Mouse (Mus musculus) embryonic fibroblast, embryonic 13.5 days (primary cell): ENCODE measurements at regions not wholly inside any gene's neighbourhood (a gene's known extent, or its start where the extent isn't known, plus 50 kb on each side); places are given as distances from the start of the nearest gene placed in this dataset.

Experiments
- CTCF ChIP-seq: IDR thresholded peaks from 2 replicates; pipeline ENCODE4 v1.5.1; 2011; ENCODE audit warnings: mild to moderate bottlenecking, control low read depth, low read length, moderate library complexity, borderline replicate concordance; ENCODE audit not compliant: insufficient read depth
- POLR2A ChIP-seq: IDR thresholded peaks from 2 replicates; pipeline ENCODE4 v1.6.1; 2011; ENCODE audit warnings: low read depth, mild to moderate bottlenecking, control low read depth, low read length, moderate library complexity

DNA sequence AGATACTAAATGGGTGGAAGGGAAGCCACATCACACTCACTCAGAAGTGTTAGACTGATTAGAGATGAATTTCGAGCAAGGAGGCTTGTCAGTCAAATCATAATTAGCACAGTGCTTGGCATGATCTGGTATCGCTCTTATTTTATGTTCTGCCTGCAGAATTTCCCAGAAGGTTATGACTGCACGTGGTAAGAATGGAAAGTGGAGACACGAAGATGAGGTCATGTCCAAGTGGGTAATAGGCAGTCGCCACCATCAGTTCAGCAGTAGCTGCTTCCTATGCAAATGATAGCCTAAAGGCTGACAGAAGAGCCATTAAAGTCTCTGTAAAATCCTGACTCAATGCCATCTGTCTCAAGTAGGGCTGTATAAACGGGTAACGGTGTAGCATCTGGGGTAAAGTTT, 186.0 kb upstream of the Slc30a5 start:
- TF ChIP-seq CTCF (no peak), POLR2A (no peak)
